Mouse (Mus musculus) ES-CJ7 (cell line): ENCODE results near the gene Tcl1b4.

Source experiments
- DNase-seq: peaks from one replicate; pipeline ENCODE4 v3.0.0; 2011; ENCODE audit warnings: low read depth, low spot score

The Tcl1b4 gene

DNA sequence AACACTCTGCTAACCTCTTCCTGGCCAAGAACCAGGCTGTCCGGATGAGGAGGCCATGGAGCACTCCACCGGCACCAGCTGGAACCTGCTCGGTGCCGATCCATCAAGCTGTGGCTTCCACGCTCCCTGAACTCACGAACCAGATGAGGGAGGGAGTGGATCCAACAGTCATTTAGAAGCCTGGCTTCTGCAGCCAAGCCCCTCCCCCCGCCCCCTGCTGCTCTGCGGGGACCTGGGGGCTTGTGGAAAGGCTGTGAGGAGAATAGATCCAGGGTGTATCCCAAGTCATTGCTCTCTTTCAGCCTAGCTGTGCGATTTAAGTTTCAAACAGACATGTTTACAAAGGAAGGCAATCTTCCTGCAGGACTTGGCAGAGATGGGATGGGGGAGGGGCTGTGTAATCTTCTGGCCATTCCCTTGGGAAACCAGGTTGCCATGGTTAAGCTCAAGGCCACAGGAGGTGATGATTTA, 47.0 kb downstream of the Tcl1b4 start:
- peak; percentile 65 for DNase-seq

DNA sequence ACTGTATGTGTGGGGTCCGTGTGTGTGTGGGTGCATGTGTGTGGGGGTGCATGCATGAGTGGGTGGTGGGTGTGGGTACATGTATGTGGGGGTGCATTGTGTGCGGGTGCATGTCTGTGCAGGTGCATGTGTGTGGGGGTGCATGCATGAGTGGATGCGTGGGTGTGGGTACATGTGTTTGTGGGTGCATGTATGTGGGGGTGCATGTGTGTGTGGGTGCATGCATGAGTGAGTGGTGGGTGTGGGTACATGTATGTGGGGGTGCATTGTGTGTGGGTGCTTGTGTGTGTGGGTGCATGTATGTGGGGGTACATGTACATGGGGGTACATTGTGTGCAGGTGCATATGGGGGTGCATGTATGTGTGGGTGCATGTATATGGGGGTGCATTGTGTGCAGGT, 52.0 kb downstream of the Tcl1b4 start:
- no peak for DNase-seq
